Mouse (Mus musculus) left cerebral cortex, adult 11 months (tissue): ENCODE measurements around the gene Slco1a1.
"Not testable (repeated sequence)": the region's sequence is repeated elsewhere in the genome, so short reads cannot be mapped to it uniquely, and the experiment has no call there.

Source experiments
- DNase-seq: peaks from one replicate; pipeline ENCODE4 v3.0.0; 2022; ENCODE audit warnings: low spot score

Slco1a1 gene

GRCm38 (mm10) chr6:141946862-141947261 lies at the start of gene Slco1a1:
Gene Slco1a1 (minus strand): TSS chr6:141946962.
- DNase-seq = no peak

- no peak for DNase-seq
Measured at GRCm38 (mm10) chr6:141986772-141987171, 40.0 kb upstream of the Slco1a1 start.

- no peak for DNase-seq
Measured at GRCm38 (mm10) chr6:141984644-141985043, 37.9 kb upstream of the Slco1a1 start.

GRCm38 (mm10) chr6:141962420-141962819 lies 15.7 kb upstream of the Slco1a1 start:
- DNase-seq = no peak

- no peak for DNase-seq
Measured at GRCm38 (mm10) chr6:141961861-141962260, 15.1 kb upstream of the Slco1a1 start.

GRCm38 (mm10) chr6:141960482-141960881 lies 13.7 kb upstream of the Slco1a1 start:
- no peak for DNase-seq

- no peak for DNase-seq
Measured at GRCm38 (mm10) chr6:141940451-141940850, 6.3 kb downstream of the Slco1a1 start.

GRCm38 (mm10) chr6:141898197-141898596 lies 48.6 kb downstream of the Slco1a1 start:
- DNase-seq = no peak

GRCm38 (mm10) chr6:141889723-141890122 lies 57.0 kb downstream of the Slco1a1 start:
- no peak for DNase-seq

GRCm38 (mm10) chr6:141888248-141888647 lies 58.5 kb downstream of the Slco1a1 start:
- no peak for DNase-seq

GRCm38 (mm10) chr6:141882581-141882980 lies 64.2 kb downstream of the Slco1a1 start:
- no peak for DNase-seq

- DNase-seq = not testable (repeated sequence)
Measured at GRCm38 (mm10) chr6:141875742-141876141, 71.0 kb downstream of the Slco1a1 start.

- DNase-seq = no peak
Measured at GRCm38 (mm10) chr6:141871711-141872110, 75.1 kb downstream of the Slco1a1 start.

GRCm38 (mm10) chr6:141868735-141869134 lies 78.0 kb downstream of the Slco1a1 start:
- no peak for DNase-seq

- no peak for DNase-seq
Measured at GRCm38 (mm10) chr6:141866026-141866425, 80.7 kb downstream of the Slco1a1 start.

GRCm38 (mm10) chr6:141857735-141858531 lies 88.8 kb downstream of the Slco1a1 start:
- DNase-seq = no peak
